Mouse (Mus musculus) bone marrow macrophage, adult 2 months (primary cell): ENCODE data around the gene Raver2. TPM values are rescaled to one million over a fixed set of nuclear protein-coding genes. Genes with fewer than 3 reads are reported as not detected.
"Not testable (repeated sequence)": the region's sequence is repeated elsewhere in the genome, so short reads cannot be mapped to it uniquely, and the experiment has no call there.

Experiments used
- H3K27ac ChIP-seq: 2 replicates; pipeline ENCODE4 v1.5.1; 2012; ENCODE audit warnings: low read depth, low read length; ENCODE audit not compliant: insufficient read depth
- H3K4me1 ChIP-seq: 2 replicates; pipeline ENCODE4 v1.6.1; 2012; ENCODE audit warnings: low read length; ENCODE audit not compliant: control insufficient read depth, insufficient read depth
- H3K4me3 ChIP-seq: 2 replicates; pipeline ENCODE4 v1.5.1; 2012; ENCODE audit warnings: mild to moderate bottlenecking, low read length, moderate library complexity; ENCODE audit not compliant: insufficient read depth
- CTCF ChIP-seq: IDR thresholded peaks from 2 replicates; pipeline ENCODE4 v1.5.1; 2012; ENCODE audit warnings: low read depth, mild to moderate bottlenecking, low read length, moderate library complexity
- POLR2A ChIP-seq: IDR thresholded peaks from 2 replicates; pipeline ENCODE4 v1.6.1; 2012; ENCODE audit warnings: mild to moderate bottlenecking, low read depth, low read length, borderline replicate concordance
- polyA plus RNA-seq: library from polyadenylated mRNA; stranded (reverse); fragments of >200 nt; gene quantifications from 2 replicates; pipeline ENCODE4 v1.2.4, GENCODE M21; 2012; ENCODE audit not compliant: missing spikeins, insufficient read depth, insufficient read length

The Raver2 gene
- polyA plus RNA-seq, 1 experiment, result not detected

GRCm38 (mm10) chr4:101087721-101088120 is 18.9 kb downstream of the Raver2 start:
- TF ChIP-seq CTCF, result no peak
- no peak for TF ChIP-seq POLR2A
- Histone ChIP-seq H3K27ac (no peak overlapping the region), H3K4me1 (no peaks in the 10 kb centered on the region)

GRCm38 (mm10) chr4:101090630-101091029 is 21.8 kb downstream of the Raver2 start:
- H3K4me1 ChIP-seq, H3K27ac ChIP-seq, H3K4me3 ChIP-seq: not testable (repeated sequence)

More at GRCm38 (mm10) chr4:101087721-101088120, 18.9 kb downstream of the Raver2 start:
- H3K4me3 ChIP-seq, result no peak overlapping the region

GRCm38 (mm10) chr4:101093292-101093691 is 24.5 kb downstream of the Raver2 start:
- H3K4me1 ChIP-seq, result no peaks in the 10 kb centered on the region
- TF ChIP-seq POLR2A (no peak), CTCF (no peak)
- H3K4me3 ChIP-seq, result no peak overlapping the region
- H3K27ac ChIP-seq, result no peak overlapping the region

GRCm38 (mm10) chr4:101107122-101107521 is 38.3 kb downstream of the Raver2 start:
- no peaks in the 10 kb centered on the region for H3K4me1 ChIP-seq
- no peak overlapping the region for H3K4me3 ChIP-seq
- TF ChIP-seq CTCF, result no peak
- no peak for TF ChIP-seq POLR2A
- no peak overlapping the region for H3K27ac ChIP-seq

DNA sequence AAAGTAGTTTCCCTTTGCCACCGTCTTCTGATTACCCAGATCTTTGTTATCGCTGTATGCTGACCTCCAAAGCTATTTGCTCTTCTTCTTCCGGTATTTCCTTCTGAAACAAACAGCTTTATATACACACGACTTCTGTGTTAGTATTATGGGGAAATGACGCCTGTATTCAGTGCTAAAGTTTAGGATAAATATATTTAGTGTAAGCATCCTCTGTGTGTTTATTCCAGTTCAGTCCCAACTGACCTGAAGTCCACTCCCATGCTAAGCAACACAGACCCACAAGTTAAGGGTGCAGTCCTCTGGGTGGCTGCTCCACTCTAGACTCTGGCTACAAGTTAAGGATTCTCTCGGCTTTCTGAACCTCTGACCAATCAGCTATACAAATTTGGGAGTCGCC is 52.2 kb downstream of the Raver2 start:
- Histone ChIP-seq H3K4me1 (no peaks in the 10 kb centered on the region), H3K27ac (no peak overlapping the region), H3K4me3 (no peak overlapping the region)
- TF ChIP-seq CTCF, result no peak

DNA sequence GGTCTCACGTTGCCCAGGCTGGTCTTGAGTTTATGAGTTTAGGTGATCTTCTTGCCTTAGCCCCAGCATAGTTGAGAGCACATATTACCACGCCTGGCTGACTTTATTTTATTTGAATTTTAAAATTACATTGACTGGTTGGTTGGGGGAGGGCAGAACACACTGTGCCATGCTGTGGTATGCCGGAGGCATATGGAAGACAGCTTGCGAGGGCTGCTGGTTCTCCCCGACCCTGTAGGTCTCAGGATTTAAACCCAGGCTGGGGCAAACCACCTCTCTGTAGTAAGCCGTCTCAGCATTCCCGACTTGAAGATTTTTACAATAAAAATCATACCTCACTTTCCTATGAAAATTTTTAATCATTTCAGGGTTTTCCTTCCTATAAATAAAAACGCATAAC is 66.2 kb downstream of the Raver2 start:
- H3K27ac ChIP-seq, result no peak overlapping the region
- TF ChIP-seq POLR2A (no peak), CTCF (no peak)
- H3K4me1 ChIP-seq, result no peaks in the 10 kb centered on the region

DNA sequence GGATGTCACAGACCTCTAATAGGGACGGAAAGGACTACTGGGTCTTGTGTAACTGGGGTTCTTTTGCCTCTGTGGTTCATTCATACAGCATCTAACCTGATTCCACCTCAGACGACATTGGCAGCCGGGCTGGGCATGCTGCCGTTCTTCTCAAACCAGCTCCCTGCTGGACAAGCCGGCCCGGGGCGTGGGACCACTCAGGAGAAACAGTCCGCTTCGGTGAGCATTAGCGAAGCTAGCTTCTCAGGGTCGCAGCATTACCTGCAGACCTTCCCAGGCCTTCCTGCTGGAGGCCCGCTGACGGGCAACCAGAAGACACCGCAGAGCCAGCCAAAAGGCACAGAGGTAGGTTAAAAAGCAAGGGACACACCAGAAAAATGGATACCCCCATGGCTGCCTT is 67.1 kb downstream of the Raver2 start:
- TF ChIP-seq POLR2A (no peak), CTCF (no peak)
- H3K4me1 ChIP-seq, result no peaks in the 10 kb centered on the region
- no peak overlapping the region for H3K27ac ChIP-seq
- no peak overlapping the region for H3K4me3 ChIP-seq

More for the DNA sequence above, 66.2 kb downstream of the Raver2 start:
- no peak overlapping the region for H3K4me3 ChIP-seq

DNA sequence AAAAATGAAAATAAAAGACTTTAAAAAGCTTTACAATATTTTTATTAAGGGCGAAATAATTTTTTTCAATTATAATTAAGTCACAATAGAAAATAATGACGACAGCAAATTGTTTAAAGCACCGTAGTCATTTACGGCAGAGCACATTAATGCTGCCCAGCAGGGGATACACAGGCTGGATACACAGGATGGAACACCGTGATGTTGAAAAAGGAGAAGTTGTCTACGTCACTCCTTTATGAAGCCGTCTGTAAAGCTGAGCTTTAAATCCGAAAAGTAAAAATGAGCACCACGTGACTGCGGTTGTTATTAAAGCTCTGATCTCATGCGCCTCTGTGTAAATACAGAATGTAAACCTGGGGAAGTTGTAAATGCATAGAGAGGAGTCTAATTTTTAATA is 69.2 kb downstream of the Raver2 start:
- TF ChIP-seq CTCF, result no peak
- no peak for TF ChIP-seq POLR2A

DNA sequence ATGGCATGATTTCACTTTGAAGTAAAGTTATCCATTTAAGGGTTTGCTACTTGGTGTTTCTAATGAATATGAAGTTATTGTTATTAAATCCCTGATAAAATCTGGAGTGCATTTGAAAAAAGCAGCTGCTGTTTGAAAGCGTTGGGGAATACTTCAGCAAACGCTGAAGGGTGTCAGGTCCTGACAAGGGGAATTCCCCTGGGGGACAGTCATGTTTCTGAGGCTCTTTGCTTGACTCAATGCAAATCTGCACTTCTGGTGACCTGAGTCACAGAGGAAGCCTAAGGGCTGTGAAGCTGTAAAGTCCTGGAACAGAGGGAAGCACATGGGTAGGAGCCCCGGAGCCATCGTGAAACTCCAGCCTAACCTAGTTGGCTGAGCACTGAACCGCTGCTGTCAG is 73.0 kb downstream of the Raver2 start:
- H3K27ac ChIP-seq, result no peak overlapping the region
- H3K4me3 ChIP-seq, result no peak overlapping the region
- TF ChIP-seq CTCF (no peak), POLR2A (no peak)
- H3K4me1 ChIP-seq, result peaks cover 5% of the 10 kb centered on the region; the same call in 1 of the 2 replicates

More for the DNA sequence above, 69.2 kb downstream of the Raver2 start:
- Histone ChIP-seq H3K4me1 (peaks cover 5% of the 10 kb centered on the region; the same call in 1 of the 2 replicates), H3K27ac (no peak overlapping the region), H3K4me3 (no peak overlapping the region)

DNA sequence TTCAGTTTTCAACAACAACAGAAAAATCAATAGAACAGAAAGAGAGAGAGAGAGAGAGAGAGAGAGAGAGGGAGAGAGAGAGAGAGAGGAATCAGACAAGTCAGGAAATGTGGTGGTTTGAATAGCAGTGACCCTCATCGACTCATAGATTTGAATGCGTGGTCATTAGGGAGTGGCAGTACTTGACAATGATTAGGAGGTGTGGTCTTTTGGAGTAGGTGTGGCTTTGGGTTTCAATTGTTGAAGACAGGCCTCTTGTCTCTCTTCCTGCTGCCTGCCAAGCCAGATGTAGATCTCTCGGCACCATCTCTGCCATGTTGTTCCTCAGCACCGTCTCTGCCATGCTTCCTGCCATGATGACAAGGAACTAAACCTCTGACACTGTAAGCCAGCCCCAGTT is 75.1 kb downstream of the Raver2 start:
- H3K4me3 ChIP-seq, result no peak overlapping the region
- no peak overlapping the region for H3K27ac ChIP-seq
- TF ChIP-seq POLR2A (no peak), CTCF (no peak)
- peaks cover 5% of the 10 kb centered on the region; the same call in 1 of the 2 replicates for H3K4me1 ChIP-seq

DNA sequence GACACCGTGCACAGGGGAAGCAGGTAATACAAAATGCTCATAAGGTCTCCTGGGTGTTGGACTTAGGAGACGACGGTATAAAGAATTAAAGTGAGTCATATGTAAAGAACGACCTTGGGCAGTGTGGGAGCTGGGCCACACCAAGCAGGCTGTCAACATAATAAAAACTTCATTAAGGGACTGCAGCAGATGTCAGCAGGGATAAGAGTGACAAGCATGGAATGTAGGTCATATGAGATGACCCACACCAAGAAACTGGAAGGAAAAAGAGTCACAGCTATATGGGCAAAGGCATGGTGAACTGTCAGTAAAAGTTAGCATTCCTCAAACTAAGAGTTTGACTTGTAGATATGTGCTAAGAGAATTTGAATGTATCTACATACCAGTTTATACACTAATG is 75.6 kb downstream of the Raver2 start:
- TF ChIP-seq CTCF (no peak), POLR2A (no peak)
- H3K4me1 ChIP-seq, result peaks cover 5% of the 10 kb centered on the region; the same call in 1 of the 2 replicates
- no peak overlapping the region for H3K27ac ChIP-seq

DNA sequence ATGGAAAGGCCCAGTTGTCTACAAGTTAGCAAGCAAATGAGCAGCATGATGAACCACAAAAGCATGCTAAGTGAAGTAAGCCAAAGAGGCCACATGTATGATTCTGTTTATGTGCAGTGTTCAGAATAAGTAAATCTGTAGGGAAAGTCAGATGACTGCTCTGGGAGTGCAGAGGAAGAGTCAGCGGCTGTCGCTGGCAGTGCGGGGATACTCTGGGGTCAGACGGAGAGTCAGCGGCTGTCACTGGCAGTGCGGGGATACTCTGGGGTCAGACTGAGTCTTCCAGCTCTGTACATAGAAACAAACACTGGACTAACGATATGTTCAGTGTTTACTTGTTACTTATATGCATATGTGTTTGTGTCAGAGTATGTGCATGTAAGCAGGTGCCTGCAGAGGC is 76.0 kb downstream of the Raver2 start:
- Histone ChIP-seq H3K4me3 (no peak overlapping the region), H3K4me1 (peaks cover 5% of the 10 kb centered on the region; the same call in 1 of the 2 replicates), H3K27ac (no peak overlapping the region)
- TF ChIP-seq POLR2A (no peak), CTCF (no peak)

More for the DNA sequence above, 75.6 kb downstream of the Raver2 start:
- H3K4me3 ChIP-seq, result no peak overlapping the region
